In genomic region chr19:34254101-34254879, GRCm38 (mm10) we compare ENCODE assay signal across 9 mouse cellular contexts. TPM values are rescaled to one million over a fixed set of nuclear protein-coding genes. Genes with fewer than 3 reads are reported as not detected.
DNase-seq lines count a peak whose midpoint lies in the region; ATAC-seq and TF ChIP-seq lines count a peak whose summit lies in the region.
"Had no signal": no experiment of that assay in that cellular context is flagged by ENCODE, and none has a peak within 500 bp of the region (broad histone marks: within the 10 kb centered on the region; RNA-seq: fewer than 3 reads in every experiment).

No protein-coding gene starts in this region.

- TF ChIP-seq CTCF in hindbrain, postnatal 0 days (IDR thresholded peaks at IDR 0.05; ENCODE audit: low read depth): no peak

- WGBS in hindbrain, postnatal 0 days: 50% methylated on average over 14 of the region's 14 CpGs
- 57% methylated on average over 14 of the region's 14 CpGs for WGBS in hindbrain, embryonic 10.5 days
- WGBS in kidney, embryonic 16.5 days: 34% methylated on average over 14 of the region's 14 CpGs

- no peak for DNase-seq in hindbrain, postnatal 0 days (ENCODE audit: low spot score)
- no peak for DNase-seq in hindbrain, embryonic 10.5 days (ENCODE audit: low spot score)
- DNase-seq in right cerebral cortex, postnatal 4 days: no peak
- no peak for DNase-seq in adrenal gland, adult (ENCODE audit: inconsistent age in 2 of 2, low spot score in 1 of 2)
- DNase-seq in frontal cortex, postnatal 14 days (ENCODE audit: low spot score in 2 of 2): no peak

- H3K9me3 ChIP-seq in hindbrain, postnatal 0 days (ENCODE audit: low read length): no peaks in the 10 kb centered on the region
- no peaks in the 10 kb centered on the region for H3K9me3 ChIP-seq in hindbrain, embryonic 10.5 days
- no peaks in the 10 kb centered on the region for H3K9me3 ChIP-seq in kidney, embryonic 16.5 days (ENCODE audit: low read length)

- no peak overlapping the region for H3K4me3 ChIP-seq in hindbrain, postnatal 0 days (ENCODE audit: low read length)
- H3K4me3 ChIP-seq in hindbrain, embryonic 10.5 days: no peak overlapping the region
- H3K4me3 ChIP-seq in brown adipose tissue, adult 24 weeks (ENCODE audit: insufficient read depth, low read depth, low read length): peak overlapping the region; percentile 34
- peak overlapping the region; percentile 43 for H3K4me3 ChIP-seq in kidney, embryonic 16.5 days (ENCODE audit: low read length)

- H3K27ac ChIP-seq in hindbrain, postnatal 0 days: no peak overlapping the region
- H3K27ac ChIP-seq in hindbrain, embryonic 10.5 days: no peak overlapping the region
- H3K27ac ChIP-seq in brown adipose tissue, adult 24 weeks (replicated peaks; ENCODE audit: low read depth, low read length): peak overlapping the region; percentile 14
- H3K27ac ChIP-seq in kidney, embryonic 16.5 days (ENCODE audit: low read length): peak overlapping the region; percentile 68; the same call in 1 of the 2 replicates
- H3K27ac ChIP-seq: liver, embryonic 14.5 days had no signal

- H3K4me2 ChIP-seq in hindbrain, postnatal 0 days (ENCODE audit: low read depth, low read length): peak overlapping the region; percentile 18; the same call in 1 of the 2 replicates
- H3K4me2 ChIP-seq in kidney, embryonic 16.5 days (replicated peaks; ENCODE audit: low read depth, low read length): peak overlapping the region; percentile 38

- no peaks in the 10 kb centered on the region for H3K36me3 ChIP-seq in hindbrain, postnatal 0 days (ENCODE audit: insufficient read depth, low read length)
- H3K36me3 ChIP-seq in hindbrain, embryonic 10.5 days: no peaks in the 10 kb centered on the region
- no peaks in the 10 kb centered on the region for H3K36me3 ChIP-seq in kidney, embryonic 16.5 days (ENCODE audit: insufficient read depth, low read length)

- 0 out of 2 replicates have a peak, but pooled peaks cover 6% of the 10 kb centered on the region for H3K4me1 ChIP-seq in hindbrain, postnatal 0 days (ENCODE audit: insufficient read depth, low read length)
- 0 out of 2 replicates have a peak, but pooled peaks cover 5% of the 10 kb centered on the region for H3K4me1 ChIP-seq in hindbrain, embryonic 10.5 days (replicated peaks)
- no peaks in the 10 kb centered on the region; the same call in 1 of the 2 replicates for H3K4me1 ChIP-seq in brown adipose tissue, adult 24 weeks (ENCODE audit: control insufficient read depth, insufficient read depth, insufficient read length, low read length)
- 0 out of 2 replicates have a peak, but pooled peaks cover 25% of the 10 kb centered on the region for H3K4me1 ChIP-seq in kidney, embryonic 16.5 days (ENCODE audit: insufficient read depth, low read length)

- no peaks in the 10 kb centered on the region for H3K27me3 ChIP-seq in hindbrain, postnatal 0 days (ENCODE audit: insufficient read depth, low read length)
- H3K27me3 ChIP-seq in hindbrain, embryonic 10.5 days (ENCODE audit: insufficient read depth, poor library complexity, severe bottlenecking): no peaks in the 10 kb centered on the region
- H3K27me3 ChIP-seq in kidney, embryonic 16.5 days (ENCODE audit: insufficient read depth, low read length): no peaks in the 10 kb centered on the region

- no peak for ATAC-seq in hindbrain, postnatal 0 days
- no peak for ATAC-seq in kidney, embryonic 16.5 days (ENCODE audit: low FRiP score, low TSS enrichment)
- 0 out of 2 replicates have a peak, but pooled peaks have one; percentile 26 for ATAC-seq in megakaryocyte-erythroid progenitor cell, adult 5-6 weeks (replicated peaks; ENCODE audit: low FRiP score, low TSS enrichment, poor library complexity, severe bottlenecking)

- no peak overlapping the region for H3K9ac ChIP-seq in hindbrain, postnatal 0 days (replicated peaks; ENCODE audit: low read length)
- peak overlapping the region; percentile 67 for H3K9ac ChIP-seq in kidney, embryonic 16.5 days (replicated peaks; ENCODE audit: low read length)
- H3K9ac ChIP-seq: liver, embryonic 14.5 days had no signal

RNA-seq across cellular contexts. Expression of gene Acta2, which starts 1.1 kb away (rescaled TPM):
- total RNA-seq in hindbrain, postnatal 0 days (2014; rRNA removed): 8.1 and 8.6 TPM in 2 replicates
- polyA plus RNA-seq in hindbrain, postnatal 0 days (2015; fragmentation: Nextera tagmentation; extraction: Ambion mirVana): 6.7 and 13.1 TPM in 2 replicates
- polyA plus RNA-seq in hindbrain, embryonic 10.5 days (2016; fragmentation: Nextera tagmentation; extraction: Ambion mirVana): 22.6 and 31.1 TPM in 2 replicates
- 24.5 and 30.0 TPM in 2 replicates for polyA plus RNA-seq in brown adipose tissue, adult 24 weeks (2012; ENCODE audit: insufficient read depth, insufficient read length, missing spikeins)
- 352 and 628 TPM in 2 replicates for polyA plus RNA-seq in kidney, embryonic 16.5 days (2015; fragmentation: Nextera tagmentation; extraction: Ambion mirVana)
- total RNA-seq in megakaryocyte-erythroid progenitor cell, adult 5-6 weeks (2014; fragmentation: Nextera tagmentation): not detected in 2 replicates
- not detected in 2 replicates for total RNA-seq in megakaryocyte-erythroid progenitor cell, adult 5-6 weeks (2017)

RNA-seq across cellular contexts. Expression of gene Fas, which starts 36.2 kb away (rescaled TPM):
- 0.47 and 0.78 TPM in 2 replicates for total RNA-seq in hindbrain, postnatal 0 days (2014; rRNA removed)
- 2.4 and 2.8 TPM in 2 replicates for polyA plus RNA-seq in hindbrain, postnatal 0 days (2015; fragmentation: Nextera tagmentation; extraction: Ambion mirVana)
- 0.15 and 0.31 TPM in 2 replicates for polyA plus RNA-seq in hindbrain, embryonic 10.5 days (2016; fragmentation: Nextera tagmentation; extraction: Ambion mirVana)
- 30.8 and 37.3 TPM in 2 replicates for polyA plus RNA-seq in brown adipose tissue, adult 24 weeks (2012; ENCODE audit: insufficient read depth, insufficient read length, missing spikeins)
- 4.0 and 5.3 TPM in 2 replicates for polyA plus RNA-seq in kidney, embryonic 16.5 days (2015; fragmentation: Nextera tagmentation; extraction: Ambion mirVana)
- not detected in 2 replicates for total RNA-seq in megakaryocyte-erythroid progenitor cell, adult 5-6 weeks (2014; fragmentation: Nextera tagmentation)
- total RNA-seq in megakaryocyte-erythroid progenitor cell, adult 5-6 weeks (2017): 1.2 and 1.8 TPM in 2 replicates

Comparison
In these comparisons a context has a peak if more than half of its experiments do, and no peak if none do; other contexts are left out.
1. H3K27ac ChIP-seq: peak in brown adipose tissue, adult 24 weeks (single experiment) and kidney, embryonic 16.5 days (single experiment); none in hindbrain, postnatal 0 days (single experiment) and hindbrain, embryonic 10.5 days (single experiment).
2. H3K4me3 ChIP-seq: peak in brown adipose tissue, adult 24 weeks (single experiment) and kidney, embryonic 16.5 days (single experiment); none in hindbrain, postnatal 0 days (single experiment) and hindbrain, embryonic 10.5 days (single experiment).
3. RNA of gene Acta2, which starts 1.1 kb away (polyA plus RNA-seq): 352 to 628 TPM in kidney, embryonic 16.5 days; 22.6 to 31.1 TPM in hindbrain, embryonic 10.5 days, 24.5 to 30.0 TPM in brown adipose tissue, adult 24 weeks and 6.7 to 13.1 TPM in hindbrain, postnatal 0 days; every median in the first group is over 10 times any median in the second.